Mouse (Mus musculus) cerebellum, postnatal 36 days (tissue): Measurements from ENCODE around the gene 3110082I17Rik.
A peak's percentile ranks its signal among the peaks of the same experiment; 100 is the strongest.

Experiments
- DNase-seq, 2 experiments: peaks; one replicate each; pipeline ENCODE4 v3.0.0; 2021 to 2022; ENCODE audit warnings: mixed read lengths in 2 of 2

The 3110082I17Rik gene

DNA sequence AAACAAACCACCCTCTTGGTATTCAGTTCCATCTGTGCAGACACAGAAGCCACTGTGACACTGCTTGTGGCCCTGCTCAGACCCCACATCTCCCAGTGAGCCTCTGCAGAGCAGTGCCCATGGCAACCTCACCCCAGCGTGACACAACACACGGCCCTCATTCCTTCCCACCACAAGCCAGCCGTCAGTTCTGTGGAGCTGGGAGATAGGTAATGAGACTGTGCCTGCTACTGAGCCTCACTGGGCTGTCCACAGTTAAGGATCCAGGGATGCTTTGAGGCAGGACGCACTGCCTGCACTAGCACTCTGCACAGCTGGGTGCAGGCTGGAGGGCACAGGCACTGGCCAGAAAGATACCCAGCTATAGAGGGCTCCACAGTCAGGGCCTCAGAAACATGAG lies 10.4 kb downstream of the 3110082I17Rik start:
- DNase-seq = no peak

DNA sequence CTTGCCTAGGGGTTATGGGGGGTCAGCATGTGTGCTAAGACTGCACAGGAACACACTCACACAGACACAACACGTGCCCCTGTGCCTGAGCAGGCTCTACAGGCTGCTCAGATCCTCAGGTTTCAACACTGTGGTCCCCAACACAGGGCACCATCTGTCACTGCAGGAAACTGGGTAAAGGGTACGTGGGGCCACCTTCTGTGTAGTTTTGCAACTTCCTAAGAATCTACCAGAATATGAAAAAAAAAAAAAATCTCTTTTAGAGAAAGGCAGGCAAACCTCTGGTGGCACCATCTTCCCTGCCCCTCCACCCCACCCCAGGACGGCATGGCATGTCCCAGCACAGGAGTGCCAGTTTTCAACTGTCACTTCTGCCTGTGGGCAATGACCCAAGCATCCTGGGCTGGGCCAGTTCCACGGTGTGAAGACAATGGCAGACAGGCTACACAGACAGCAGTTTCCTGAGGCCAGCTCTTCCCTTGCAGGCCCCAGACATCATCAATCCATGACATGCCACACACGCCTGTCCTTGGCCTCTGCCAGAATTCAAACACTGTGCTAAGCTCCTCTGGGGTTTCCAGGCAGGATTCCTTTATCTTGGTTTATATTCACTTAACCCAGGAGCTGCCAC lies 11.1 kb downstream of the 3110082I17Rik start:
- peak; percentile 48 to 54 for DNase-seq

DNA sequence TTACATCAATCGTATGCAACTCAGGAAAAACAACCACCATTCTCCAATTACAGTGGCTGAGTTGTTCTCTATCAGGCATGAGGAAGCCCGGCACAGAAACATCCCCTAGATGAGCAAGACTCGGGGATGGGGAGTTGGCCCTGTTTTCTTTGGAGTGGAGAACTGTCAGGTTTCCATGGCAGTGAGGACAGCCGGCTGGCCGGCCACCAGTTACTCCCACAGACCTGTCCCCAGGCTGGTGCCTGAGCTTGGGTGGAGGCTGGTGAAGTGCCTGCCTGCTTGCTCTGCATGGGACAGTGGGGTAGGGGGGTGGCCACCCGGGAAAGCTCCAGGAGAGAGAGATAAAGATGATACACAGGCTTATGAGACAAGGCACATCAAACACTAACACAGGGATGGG lies 12.3 kb downstream of the 3110082I17Rik start:
- DNase-seq = no peak

DNA sequence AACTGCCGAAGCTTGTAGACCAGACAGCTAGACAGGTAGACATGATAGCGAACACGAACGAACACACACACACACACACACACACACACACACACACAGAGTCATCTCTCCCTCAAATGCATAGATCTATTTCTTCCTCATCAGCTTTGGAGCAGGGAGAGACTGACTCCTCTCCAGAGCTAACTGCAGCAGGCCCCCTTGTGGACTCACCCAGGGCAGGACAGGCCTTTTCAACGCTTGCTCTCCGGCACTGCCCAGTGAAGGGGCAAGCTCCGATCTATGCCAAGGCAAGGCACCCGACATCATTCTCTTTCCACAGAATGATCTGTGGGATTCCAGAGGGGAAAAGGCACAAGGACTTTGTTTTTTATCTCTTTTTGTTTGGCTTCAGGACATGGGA lies 15.1 kb downstream of the 3110082I17Rik start:
- DNase-seq = no peak

DNA sequence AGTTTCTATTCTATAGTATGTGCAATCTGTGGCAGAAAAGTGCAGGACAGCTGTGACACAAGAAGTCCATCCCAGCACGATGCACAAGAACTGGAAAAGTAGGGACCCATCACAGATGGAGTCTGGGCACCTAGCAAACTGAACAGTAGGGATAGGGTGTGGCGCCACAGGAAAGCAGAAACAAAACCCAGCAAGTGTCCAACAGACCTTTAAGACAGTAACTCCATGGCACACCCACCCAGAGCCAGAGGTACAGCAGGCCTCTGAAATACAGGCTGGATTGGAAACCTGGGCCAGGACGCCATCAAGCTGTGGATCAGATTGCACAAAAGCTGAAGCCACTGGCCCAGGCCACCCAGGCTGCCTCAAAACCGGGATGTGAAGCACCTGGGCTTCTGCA lies 17.4 kb downstream of the 3110082I17Rik start:
- no peak for DNase-seq

DNA sequence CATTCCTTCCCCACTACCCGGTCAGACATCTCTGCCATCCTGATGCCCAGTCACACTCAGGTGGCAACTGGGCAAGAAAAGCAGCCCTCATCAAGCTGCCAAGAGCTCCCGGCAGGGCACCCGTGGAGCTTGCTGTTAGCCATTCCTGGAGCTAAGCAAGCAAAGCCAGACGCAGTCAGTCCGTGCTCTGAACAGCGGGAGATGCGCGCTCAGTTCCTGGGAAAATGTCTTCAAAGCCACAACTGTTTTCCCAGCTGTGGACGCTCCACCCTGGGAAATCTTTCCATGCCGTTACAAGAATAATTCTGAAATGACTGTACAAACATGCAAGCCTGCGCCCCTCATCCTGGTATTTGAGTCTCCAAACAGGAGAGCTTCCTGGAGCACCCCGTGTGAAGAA lies 17.9 kb downstream of the 3110082I17Rik start:
- DNase-seq = peak; percentile 33 to 39

DNA sequence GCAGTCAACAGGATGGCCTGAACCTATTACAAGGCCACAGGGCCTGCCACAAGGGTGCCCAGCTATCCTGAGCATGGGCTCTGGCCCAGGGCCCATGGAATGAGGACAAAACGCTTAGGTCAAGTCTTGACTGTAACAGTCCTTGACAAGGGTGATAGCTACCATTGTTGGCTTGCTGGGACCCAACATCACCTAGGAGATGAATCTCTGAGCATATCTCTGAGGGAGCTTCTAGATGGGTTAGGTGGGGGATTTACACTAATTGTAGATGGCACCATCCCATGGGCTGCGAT lies 18.7 kb downstream of the 3110082I17Rik start:
- DNase-seq = no peak

DNA sequence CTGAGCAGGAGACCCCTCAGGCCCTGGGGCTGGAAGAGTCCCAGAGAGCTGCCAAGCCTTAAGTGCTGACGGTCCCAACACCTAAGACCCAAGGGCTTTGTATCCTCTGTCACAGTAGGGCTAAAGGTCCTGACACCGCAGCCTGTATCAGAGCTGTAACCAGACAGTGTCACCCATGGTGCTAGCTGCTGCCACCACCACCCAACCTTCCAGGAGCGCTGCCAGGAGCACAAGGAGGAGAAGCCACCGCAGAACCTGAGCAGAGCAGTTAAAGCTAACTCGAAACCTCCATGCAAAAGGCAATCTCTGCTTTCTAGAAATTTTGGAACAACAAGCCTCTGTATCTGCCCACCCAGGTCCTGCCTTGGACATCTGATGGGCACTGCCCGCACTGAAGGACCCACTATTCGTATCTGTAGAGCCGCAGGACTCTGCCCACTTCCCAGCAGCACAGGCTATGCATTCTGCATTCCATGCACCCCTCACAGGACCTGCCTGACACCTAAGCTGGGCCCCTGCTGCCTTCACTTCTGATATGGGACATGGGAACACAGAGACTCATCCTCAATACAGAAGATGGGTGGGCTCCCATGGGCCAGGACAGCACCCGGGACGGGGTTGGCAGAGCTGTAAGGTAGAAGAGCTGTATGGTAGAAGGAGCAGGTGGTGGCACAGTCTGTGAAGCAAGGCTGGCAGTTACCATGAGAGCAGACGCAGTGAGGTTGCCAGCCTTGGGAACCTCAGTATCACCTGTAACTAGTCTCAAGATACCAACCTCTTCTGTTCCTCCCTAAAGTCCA lies 19.2 kb downstream of the 3110082I17Rik start:
- peak; percentile 46 to 53 for DNase-seq

DNA sequence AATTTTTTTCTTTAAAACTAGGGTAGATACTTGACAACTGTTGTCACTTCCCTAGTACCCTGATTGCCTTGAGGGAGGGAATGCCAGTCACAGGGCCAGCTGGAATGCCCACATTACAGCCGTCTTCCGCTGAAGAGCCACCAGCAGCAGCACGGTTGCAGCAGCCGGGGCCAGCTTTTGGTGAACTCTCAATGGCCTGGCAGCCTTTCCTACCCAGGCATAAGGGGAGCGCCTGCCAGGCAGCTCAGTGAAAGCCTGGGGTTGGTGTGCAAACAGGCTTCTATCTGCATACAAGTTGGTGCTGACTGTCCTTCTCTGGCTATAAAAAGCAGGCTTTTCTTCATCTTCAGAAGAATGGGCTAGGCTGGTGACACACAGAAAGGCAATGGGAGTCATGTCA lies 19.9 kb downstream of the 3110082I17Rik start:
- DNase-seq = peak; percentile 29 to 46

DNA sequence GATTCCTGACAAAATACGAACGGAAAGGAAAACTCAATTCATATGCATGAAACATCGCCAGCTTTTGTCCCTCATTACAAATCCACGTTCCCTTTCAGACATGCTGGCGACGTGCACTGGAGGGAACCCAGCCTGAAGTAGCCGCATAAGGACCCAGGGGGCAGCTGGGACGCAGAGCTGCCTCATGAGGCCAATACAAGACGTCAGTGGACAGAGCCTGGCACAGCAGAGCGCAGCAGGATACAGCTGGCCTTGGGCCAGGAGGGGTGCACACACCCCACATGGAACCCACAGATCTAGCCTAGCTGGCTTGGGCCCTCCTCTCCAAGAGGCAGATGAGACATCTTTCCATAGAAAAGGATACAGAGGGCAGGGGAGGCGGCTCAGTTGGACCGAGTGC lies 21.9 kb downstream of the 3110082I17Rik start:
- no peak for DNase-seq

DNA sequence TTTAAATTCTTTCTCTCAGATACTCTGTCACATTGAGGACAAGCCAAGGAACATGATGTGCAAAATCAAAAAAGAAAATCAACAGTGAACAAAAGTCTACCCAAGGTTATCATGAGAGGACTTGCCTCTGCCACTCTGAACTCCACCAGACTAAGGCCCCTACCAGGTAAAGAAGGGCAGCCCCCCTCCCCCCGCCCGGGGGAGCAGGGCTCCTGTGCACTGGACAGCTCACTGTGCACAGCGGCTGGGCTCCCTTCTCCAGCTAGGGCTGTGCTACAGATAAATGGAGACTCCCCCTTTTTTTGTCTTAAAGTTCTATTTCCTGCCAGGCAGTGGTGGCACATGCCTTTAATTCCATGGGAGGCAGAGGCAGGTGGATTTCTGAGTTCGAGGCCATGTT lies 22.6 kb downstream of the 3110082I17Rik start:
- DNase-seq = no peak

DNA sequence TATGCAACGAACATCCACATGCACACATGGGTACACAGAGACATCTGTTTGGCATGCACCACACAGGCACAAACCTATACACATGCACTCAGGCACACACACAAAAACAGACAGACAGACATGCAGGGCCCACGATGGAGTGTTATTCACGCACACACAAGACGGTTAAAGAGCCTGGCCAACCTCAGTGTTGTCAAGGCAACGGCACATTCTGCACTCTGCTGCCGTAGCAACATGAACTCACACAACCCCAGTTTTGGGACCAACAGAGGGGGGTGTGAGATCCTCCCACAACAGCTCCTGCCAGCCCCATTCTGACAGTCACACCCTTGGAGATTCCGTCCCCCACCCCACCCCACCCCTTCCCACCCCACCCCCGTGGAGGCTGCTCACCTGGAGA lies 25.4 kb downstream of the 3110082I17Rik start:
- DNase-seq = no peak

DNA sequence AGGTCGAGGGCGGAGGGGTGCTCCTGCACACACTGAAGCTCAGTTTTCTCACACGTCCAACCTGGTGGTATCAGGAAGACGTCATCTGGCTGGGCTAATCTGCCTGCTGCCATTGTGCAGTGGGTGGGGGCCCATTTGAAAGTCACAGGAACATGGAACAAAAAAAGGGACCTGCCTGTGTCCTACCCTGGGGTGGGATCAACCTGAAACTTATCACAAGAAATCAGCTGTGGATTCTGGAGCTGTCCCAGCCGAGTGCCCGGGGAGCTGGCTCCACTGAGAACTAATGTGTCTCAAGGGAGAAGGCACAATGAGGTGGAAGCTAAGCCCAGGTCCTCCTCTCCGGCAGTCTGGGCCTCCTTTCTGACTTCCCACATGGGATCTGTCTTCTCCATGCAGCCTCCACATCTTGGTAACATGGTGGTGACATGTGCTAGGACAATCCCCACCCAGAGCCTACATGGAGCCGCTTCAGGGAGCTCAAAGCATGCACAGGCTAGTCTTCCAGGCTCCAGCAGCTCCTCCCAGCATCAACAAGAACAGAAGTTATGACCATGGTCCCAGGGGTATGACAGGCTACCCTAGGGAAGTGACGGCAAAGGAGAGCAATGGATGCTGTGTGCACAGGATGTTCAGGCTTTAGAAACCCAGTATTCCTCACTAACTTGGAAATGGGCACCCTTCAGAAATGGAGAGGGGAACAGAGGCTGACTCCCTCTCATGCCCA lies 26.3 kb downstream of the 3110082I17Rik start:
- DNase-seq = no peak

DNA sequence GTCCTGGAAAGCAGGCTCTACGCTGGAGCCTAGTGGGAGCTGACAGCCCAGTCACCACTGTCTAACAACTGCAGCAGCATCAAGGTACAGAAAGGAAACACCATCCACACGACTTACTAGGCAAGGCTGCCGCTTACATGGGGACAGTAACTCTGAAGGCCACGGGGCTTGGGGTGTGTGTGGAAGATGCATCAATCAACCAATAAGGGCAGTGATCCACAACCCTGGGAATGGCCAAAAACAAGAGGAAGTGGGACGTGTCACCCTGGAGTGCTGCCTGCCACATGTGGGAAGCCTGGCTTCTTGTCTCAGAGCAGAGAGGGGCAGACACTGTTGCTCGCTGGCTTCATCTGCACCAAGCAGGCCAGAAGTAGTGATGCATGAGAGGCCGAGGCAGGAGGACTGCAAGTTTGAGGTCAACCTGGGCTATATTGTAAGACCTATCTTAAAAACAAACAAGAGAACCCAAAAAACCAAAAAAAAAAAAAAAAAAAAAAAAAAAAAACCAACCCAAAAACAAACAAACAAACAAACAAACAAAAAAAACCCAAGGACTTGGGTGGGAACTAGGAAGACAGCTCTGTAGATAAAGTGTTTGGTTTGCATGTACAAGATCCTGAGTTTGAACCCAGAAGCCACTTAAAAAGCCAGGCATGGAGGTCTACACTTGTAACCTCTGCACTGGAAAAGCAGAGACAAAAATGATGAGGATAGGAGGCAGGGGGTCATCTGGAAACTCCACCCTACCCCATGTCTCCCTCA lies 27.4 kb downstream of the 3110082I17Rik start:
- DNase-seq = no peak

DNA sequence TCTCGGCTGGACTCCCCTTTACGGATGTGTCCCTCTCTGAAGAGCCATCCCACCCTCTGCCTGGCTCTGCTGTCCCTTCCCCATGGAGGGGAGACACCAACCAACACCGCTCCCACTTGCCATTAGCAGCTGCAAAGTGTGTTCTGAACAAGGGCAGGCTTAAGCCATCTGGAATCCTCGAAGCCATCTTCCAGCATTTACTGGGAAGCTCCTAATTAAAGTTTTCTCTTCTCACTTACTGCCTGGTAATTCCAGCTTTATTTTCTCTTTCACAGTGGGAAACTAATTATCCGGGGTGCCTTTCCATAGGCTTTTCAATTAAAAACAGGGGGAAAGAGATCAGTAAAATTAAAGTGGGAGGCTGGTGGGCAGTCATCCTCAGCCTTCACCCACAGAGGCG lies 28.0 kb downstream of the 3110082I17Rik start:
- DNase-seq = no peak

DNA sequence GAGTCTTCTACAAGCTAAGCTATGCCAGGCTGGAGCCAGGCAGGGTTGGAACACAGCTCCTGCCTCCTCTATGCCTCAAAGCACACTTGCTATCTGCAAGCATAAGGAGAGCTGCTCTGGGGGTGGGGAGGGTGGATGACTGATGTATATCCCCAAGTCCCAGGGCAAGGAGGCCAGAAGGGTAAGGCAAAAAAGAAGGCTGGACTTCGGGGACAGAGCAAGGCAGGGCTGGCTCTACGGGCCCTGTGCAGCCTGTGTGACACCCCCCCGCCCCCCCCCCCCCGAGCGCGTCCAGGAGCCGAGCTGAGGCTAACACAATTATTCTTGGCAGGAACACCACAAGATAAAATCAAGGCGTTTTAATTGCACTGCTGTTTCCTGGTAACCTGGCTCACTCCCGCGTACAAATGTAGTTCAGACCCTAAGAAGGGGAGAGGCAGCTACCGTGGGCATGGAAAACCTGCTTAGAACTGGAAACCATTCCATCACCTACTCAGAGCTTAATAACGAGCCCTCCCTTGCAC lies 30.4 kb downstream of the 3110082I17Rik start:
- no peak for DNase-seq

DNA sequence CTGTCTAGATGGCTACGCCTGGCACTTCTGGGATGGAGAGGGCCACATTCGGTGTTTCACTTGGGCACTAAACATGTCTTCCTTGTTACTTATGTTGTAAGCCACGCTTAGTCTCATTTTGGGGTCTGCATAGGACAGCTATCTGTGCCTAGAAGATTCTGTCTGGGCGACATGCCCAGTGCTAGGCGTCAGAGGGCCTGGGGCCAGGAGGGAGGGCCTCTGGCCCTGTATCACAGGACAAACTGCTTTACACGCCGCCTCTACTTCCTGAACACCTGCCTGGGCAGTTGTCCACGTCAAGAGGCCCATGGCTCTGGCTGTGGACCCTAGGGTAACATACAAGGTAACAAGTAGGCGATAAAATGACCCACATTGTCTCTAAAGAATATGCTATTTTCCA lies 32.3 kb downstream of the 3110082I17Rik start:
- DNase-seq = peak; percentile 40 to 41

DNA sequence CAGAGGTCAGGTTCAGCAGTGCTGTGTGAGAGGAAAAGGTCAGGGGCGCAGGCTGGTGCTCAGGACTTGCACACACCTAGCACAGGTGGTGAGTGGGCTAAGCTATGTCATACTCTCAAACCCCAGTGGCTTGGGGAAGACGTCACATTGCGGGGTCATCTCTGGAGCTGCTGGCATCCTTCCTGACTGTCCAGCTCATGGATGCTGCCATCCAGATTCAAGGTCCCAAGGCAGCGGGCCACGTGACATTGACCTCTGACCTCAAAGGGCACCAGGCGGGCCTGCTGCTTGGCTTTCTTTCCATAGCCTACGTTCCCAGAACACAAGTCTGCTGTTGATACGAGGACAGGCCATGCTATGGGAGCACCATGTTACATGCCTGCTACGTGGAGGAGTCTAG lies 33.3 kb downstream of the 3110082I17Rik start:
- DNase-seq = no peak

DNA sequence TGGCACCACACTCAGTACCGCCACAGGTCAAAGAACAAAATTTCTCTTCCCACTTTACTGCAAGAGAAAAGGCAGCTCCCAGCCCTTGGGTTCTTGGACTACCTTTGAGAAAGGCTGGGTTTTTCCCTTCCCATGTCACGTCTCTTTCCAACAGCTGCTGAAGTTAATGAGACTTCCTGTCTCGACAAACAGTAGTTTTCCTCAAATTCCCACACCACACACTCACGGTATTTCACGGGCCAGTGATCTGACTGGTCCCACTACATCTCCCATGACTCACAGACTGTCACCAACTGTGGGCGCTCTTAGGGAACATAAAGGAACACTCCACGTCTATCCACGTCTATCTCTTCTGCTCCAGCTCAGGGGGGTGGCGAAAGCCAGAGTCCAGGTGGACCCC lies 35.1 kb downstream of the 3110082I17Rik start:
- DNase-seq = no peak

DNA sequence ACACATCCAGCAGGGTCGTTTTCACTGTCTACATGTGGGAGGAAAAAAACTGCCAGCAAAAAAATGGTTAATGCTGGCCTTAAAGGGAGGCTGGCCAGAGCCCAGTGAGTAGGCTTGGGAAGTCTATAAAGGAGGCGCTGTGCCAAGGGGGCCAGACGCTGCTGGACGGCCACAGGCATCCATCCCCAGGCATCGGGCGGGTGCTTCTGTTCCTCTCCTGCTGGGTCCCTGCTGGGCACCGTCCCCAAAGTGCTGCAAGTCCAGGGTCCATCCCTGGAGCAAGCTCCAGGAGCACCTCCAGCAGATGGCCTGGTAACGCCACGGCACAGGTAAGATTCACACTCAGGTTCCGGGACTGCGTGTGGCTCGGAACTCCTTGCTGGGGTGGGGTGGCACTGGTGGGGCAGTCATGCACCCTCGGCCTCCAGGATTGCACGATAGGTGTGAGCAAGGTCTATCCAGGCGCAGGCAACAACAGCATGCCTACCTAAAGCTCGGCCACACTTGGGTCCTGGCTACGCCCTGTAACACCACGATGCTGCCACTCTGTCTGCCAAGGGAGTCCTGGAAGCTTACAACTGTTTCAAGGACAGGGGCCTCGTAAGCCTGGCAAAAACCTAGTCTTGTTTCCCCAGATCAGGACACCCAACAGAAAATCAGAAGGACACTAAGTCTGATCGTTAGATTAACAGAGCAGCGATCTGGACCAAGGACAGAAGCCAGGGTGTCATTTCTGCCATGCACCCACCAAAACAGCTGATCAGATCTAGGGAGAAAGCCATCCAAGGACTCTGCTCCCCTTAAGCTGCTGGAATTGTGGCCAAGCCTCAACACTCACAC lies 37.1 kb downstream of the 3110082I17Rik start, which contains the start of gene Gper1:
Gene Gper1, plus strand, starts transcription at position 126 of the 840 bp plus-strand sequence.
- DNase-seq = peak; percentile 48 to 52

DNA sequence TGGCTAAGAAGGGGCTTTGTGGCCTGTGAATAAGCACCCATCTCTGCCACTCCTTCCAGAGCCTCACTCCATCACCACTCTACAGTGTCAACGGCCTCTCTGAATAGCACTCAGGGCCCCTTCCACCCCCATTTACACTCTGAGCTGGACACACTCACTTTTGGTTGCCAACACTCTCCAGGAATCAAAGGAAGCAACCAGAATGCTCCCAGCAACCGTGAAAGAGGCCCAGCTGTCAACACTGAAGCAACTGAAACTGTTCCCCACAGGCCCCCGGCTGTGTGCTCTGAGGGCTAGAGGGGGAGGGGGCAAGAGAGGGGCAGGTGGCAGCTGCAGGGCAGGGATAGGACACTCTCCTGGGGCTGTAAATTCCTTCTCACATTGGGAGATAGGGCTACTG lies 41.7 kb downstream of the 3110082I17Rik start:
- no peak for DNase-seq

DNA sequence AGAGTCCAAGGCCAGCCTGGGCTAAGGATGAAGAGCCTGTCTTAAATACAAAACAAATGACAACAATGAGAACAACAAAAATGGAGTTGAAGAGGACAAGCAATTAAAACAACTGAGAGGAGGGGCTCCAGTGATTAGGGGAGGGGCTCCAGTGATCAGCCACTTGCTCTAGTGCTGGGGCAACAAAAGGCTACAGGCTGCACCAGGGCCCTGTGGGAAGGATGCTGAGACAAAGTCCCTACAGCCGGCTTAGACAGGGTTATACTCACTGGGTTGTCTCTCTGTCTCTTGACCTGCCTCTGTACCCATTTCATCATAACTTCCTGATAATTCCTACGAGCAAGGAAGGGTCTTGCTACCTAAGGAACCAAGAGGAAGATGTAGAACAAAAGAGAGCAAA lies 42.2 kb downstream of the 3110082I17Rik start:
- no peak for DNase-seq
